Mouse (Mus musculus) liver, embryonic 14.5 days (tissue): Measurements from ENCODE around the gene 4931440F15Rik. TPM values are rescaled to one million over a fixed set of nuclear protein-coding genes. Genes with fewer than 3 reads are reported as not detected.

Source experiments
- ATAC-seq: fragments of 200-750 bp; cut with Nextera tagmentation; 2 replicates; pipeline ENCODE4 v1.8.0; 2017; ENCODE audit warnings: moderate number of reproducible peaks, mild to moderate bottlenecking, moderate library complexity; ENCODE audit not compliant: insufficient read depth
- DNase-seq, 3 experiments: peaks; one replicate each; pipeline ENCODE4 v3.0.0-alpha.2; 2012 to 2013; ENCODE audit warnings: low read depth in 3 of 3, low spot score in 3 of 3
- H3K27ac ChIP-seq: fragments of 300-500 bp; sonication (generic); 2 replicates; pipeline ENCODE4 v1.5.1; 2014; ENCODE audit warnings: moderate library complexity, mild to moderate bottlenecking, control low read depth, inconsistent platforms
- H3K27me3 ChIP-seq: fragments of 300-500 bp; sonication (generic); 2 replicates; pipeline ENCODE4 v1.6.1; 2014; ENCODE audit warnings: mild to moderate bottlenecking, low read length, moderate library complexity; ENCODE audit not compliant: control insufficient read depth, insufficient read depth
- H3K36me3 ChIP-seq: fragments of 300-500 bp; sonication (generic); replicated peaks from 2 replicates; pipeline ENCODE4 v1.6.1; 2014; ENCODE audit warnings: low read depth; ENCODE audit not compliant: control insufficient read depth, insufficient read depth
- H3K4me1 ChIP-seq, 2 experiments: fragments of 200-500 bp in 1 of 2; fragments of 300-500 bp in 1 of 2; sonication (generic) in 1 of 2; replicated peaks; 2 replicates each; pipeline ENCODE4 v1.6.1; 2012 to 2014; ENCODE audit warnings: antibody characterized with exemption in 1 of 2, inconsistent platforms in 1 of 2, low read length in 1 of 2; ENCODE audit not compliant: control insufficient read depth in 2 of 2, insufficient read depth in 2 of 2
- H3K4me2 ChIP-seq: fragments of 300-500 bp; sonication (generic); 2 replicates; pipeline ENCODE4 v1.6.1; 2014; ENCODE audit warnings: low read depth, mild to moderate bottlenecking, control low read depth, moderate library complexity
- H3K4me3 ChIP-seq, 2 experiments: fragments of 200-500 bp in 1 of 2; fragments of 300-500 bp in 1 of 2; sonication (generic) in 1 of 2; 2 replicates each; pipeline ENCODE4 v1.5.1; 2012 to 2014; ENCODE audit warnings: low read depth in 2 of 2, low read length in 2 of 2, mild to moderate bottlenecking in 2 of 2, control low read depth in 1 of 2, inconsistent platforms in 1 of 2, moderate library complexity in 1 of 2; ENCODE audit not compliant: insufficient read depth in 1 of 2
- H3K9ac ChIP-seq: fragments of 300-500 bp; sonication (generic); replicated peaks from 2 replicates; pipeline ENCODE4 v1.6.1; 2014; ENCODE audit warnings: mild to moderate bottlenecking, control low read depth, moderate library complexity
- H3K9me3 ChIP-seq: fragments of 300-500 bp; sonication (generic); 2 replicates; pipeline ENCODE4 v1.6.1; 2016; ENCODE audit warnings: low read length, mixed read lengths; ENCODE audit not compliant: control insufficient read depth
- CTCF ChIP-seq: IDR thresholded peaks from 2 replicates; pipeline ENCODE4 v1.5.1; 2016; ENCODE audit warnings: antibody characterized with exemption, low read depth, control low read depth
- EP300 ChIP-seq: IDR thresholded peaks from 2 replicates; pipeline ENCODE4 v1.6.1; 2016; ENCODE audit warnings: antibody characterized with exemption, low read depth
- WGBS: fragments of 180-500 bp; shearing (Covaris S2); extraction: QIAGEN DNeasy Blood & Tissue Kit; methylation state at CpG from one replicate; pipeline ENCODE4 v1.1.7; 2014; ENCODE audit not compliant: insufficient replicate concordance; 5-methylcytosine and 5-hydroxymethylcytosine counted together
- polyA plus RNA-seq, 2 experiments: library from polyadenylated mRNA; depleted of rRNA in 1 of 2; stranded (reverse) in 1 of 2; unstranded in 1 of 2; fragments of >200 nt; fragmentation: Nextera tagmentation in 1 of 2; extraction: Ambion mirVana in 1 of 2; gene quantifications; 2 replicates each; pipeline versions ENCODE4 v1.2.1 to v1.2.3; 2012 to 2014

The 4931440F15Rik gene
- polyA plus RNA-seq, 2 experiments, result 0.13 to 0.20 TPM

GRCm38 (mm10) chr11:29861040-29861439 is 35.6 kb upstream of the 4931440F15Rik start:
- WGBS, result 51% methylated on average over 2 of the region's 2 CpGs
- no peak for TF ChIP-seq EP300
- no peak for TF ChIP-seq CTCF

GRCm38 (mm10) chr11:29840606-29841227 is 15.2 kb upstream of the 4931440F15Rik start:
- no peaks in the 10 kb centered on the region for H3K27me3 ChIP-seq
- DNase-seq (no peak), ATAC-seq (no peak)
- no peaks in the 10 kb centered on the region for H3K4me1 ChIP-seq
- H3K36me3 ChIP-seq, result no peaks in the 10 kb centered on the region
- 58% methylated on average over 3 of the region's 3 CpGs for WGBS
- H3K9ac ChIP-seq, result no peak overlapping the region
- no peaks in the 10 kb centered on the region for H3K9me3 ChIP-seq
- H3K27ac ChIP-seq, result no peak overlapping the region
- TF ChIP-seq EP300 (no peak), CTCF (no peak)
- H3K4me3 ChIP-seq, result no peak overlapping the region
- no peak overlapping the region for H3K4me2 ChIP-seq

More at GRCm38 (mm10) chr11:29861040-29861439, 35.6 kb upstream of the 4931440F15Rik start:
- Histone ChIP-seq H3K9ac (no peak overlapping the region), H3K27ac (no peak overlapping the region), H3K4me1 (no peaks in the 10 kb centered on the region), H3K9me3 (no peaks in the 10 kb centered on the region), H3K4me2 (no peak overlapping the region), H3K36me3 (no peaks in the 10 kb centered on the region), H3K27me3 (no peaks in the 10 kb centered on the region), H3K4me3 (no peak overlapping the region)
- no peak for DNase-seq
- no peak for ATAC-seq

GRCm38 (mm10) chr11:29839781-29840180 is 14.3 kb upstream of the 4931440F15Rik start:
- Histone ChIP-seq H3K27ac (no peak overlapping the region), H3K36me3 (no peaks in the 10 kb centered on the region), H3K4me3 (no peak overlapping the region), H3K27me3 (no peaks in the 10 kb centered on the region), H3K9ac (no peak overlapping the region), H3K4me1 (no peaks in the 10 kb centered on the region), H3K9me3 (no peaks in the 10 kb centered on the region), H3K4me2 (no peak overlapping the region)
- DNase-seq (no peak), ATAC-seq (no peak)
- TF ChIP-seq EP300 (no peak), CTCF (no peak)
- 36% methylated on average over 3 of the region's 3 CpGs for WGBS

GRCm38 (mm10) chr11:29837066-29837465 is 11.6 kb upstream of the 4931440F15Rik start:
- no peaks in the 10 kb centered on the region for H3K4me1 ChIP-seq
- H3K9ac ChIP-seq, result no peak overlapping the region
- no peak overlapping the region for H3K4me3 ChIP-seq
- H3K27ac ChIP-seq, result no peak overlapping the region
- H3K9me3 ChIP-seq, result no peaks in the 10 kb centered on the region
- ATAC-seq (no peak), DNase-seq (no peak)
- no peaks in the 10 kb centered on the region for H3K27me3 ChIP-seq
- H3K4me2 ChIP-seq, result no peak overlapping the region
- no peaks in the 10 kb centered on the region for H3K36me3 ChIP-seq
- no peak for TF ChIP-seq CTCF
- no peak for TF ChIP-seq EP300

GRCm38 (mm10) chr11:29827729-29828128 is 2.3 kb upstream of the 4931440F15Rik start:
- ATAC-seq, result no peak
- no peak overlapping the region for H3K4me2 ChIP-seq
- peaks cover 14% of the 10 kb centered on the region for H3K27me3 ChIP-seq
- H3K27ac ChIP-seq, result no peak overlapping the region
- 51% methylated on average over 2 of the region's 2 CpGs for WGBS
- no peaks in the 10 kb centered on the region for H3K36me3 ChIP-seq
- H3K4me1 ChIP-seq, result no peaks in the 10 kb centered on the region
- no peak overlapping the region for H3K9ac ChIP-seq
- H3K4me3 ChIP-seq, result no peak overlapping the region
- H3K9me3 ChIP-seq, result no peaks in the 10 kb centered on the region
- TF ChIP-seq EP300 (no peak), CTCF (no peak)
- DNase-seq, result no peak
